Mouse (Mus musculus) c-Kit-positive CD71-negative TER-119-negative erythroid progenitor cells, embryonic 14.5 days (primary cell): ENCODE measurements around the gene Tspan3.
A peak's percentile ranks its signal among the peaks of the same experiment; 100 is the strongest.

Experiments
- DNase-seq: peaks from one replicate; pipeline ENCODE4 v3.0.0-alpha.2; 2013; ENCODE audit warnings: low read depth

Tspan3 gene

DNA sequence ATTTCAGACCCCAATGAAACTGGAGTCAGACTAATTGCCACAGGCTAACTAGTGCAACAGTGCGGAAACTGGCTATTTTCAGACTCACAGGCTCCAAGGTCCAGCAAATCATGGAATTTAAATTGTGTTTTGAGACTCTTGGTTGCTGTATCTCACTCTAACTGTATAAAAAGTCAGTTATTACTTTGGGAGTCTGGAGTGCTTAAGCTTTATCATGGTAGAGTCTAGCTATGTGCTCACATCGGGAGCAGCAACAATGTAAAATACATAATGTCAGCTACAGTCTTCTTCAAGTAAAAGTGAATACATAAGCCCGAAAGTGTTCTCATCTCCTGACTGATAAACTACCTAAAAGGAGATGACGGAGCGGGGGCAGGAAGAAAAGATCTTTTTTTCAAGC lies 10.7 kb downstream of the Tspan3 start:
- DNase-seq = no peak

DNA sequence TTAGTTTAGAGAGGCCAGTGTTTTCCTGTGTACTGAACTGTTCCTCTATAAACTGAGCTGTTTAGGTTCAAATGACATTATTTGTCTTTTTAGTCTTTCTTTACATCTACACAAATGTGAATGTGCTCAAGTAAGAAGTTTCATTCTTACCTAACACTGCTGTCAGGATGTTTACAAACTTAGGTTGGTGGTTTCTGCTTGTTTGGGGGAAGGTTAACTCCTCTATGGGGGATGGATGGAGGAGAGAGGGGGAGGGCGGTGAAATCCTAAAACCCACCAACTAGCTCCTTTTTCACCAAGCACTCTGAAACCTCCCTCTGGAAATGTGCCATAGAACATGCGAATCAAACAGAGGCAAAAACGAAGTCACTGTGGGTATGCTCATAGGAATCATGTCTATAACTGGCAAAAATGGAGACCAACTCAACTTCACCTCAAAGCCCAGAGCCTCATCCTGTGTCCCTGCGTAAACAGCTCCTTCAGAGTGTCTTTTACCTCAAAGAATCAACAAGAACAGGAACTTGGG lies 12.7 kb downstream of the Tspan3 start:
- DNase-seq = no peak

DNA sequence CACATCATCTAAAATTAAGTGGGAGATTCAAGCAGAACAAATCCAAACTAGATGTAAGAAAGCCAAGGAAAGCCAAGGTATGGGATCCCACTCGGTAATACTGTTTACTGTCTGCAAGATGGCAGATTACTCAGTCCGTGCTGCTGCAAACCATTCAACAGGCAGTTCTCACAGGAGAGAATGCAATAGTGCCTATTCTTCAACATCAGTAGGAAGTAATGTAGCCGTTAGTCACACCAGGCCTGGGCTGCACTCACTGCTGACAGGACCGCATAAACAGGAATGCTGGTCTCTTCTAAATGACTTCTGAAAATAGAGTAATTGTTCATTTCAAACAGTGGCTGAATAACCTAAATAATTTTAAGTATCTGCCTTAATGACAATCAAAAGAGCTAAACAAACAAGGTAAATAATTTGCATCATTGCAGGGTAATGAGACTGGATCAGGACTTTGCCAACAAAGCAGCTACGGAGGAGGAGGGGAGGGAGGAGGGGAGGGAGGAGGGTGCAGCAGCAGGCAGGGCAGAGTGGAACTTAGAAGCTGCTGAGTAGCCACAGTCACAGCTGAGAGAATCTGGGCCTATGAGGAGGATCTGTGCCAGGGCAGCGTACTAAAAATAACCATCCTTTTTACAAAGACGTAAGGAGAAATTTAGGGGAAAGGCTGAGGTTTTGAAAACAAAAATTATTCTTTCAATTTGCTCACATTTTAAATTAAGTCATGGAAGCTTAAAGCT lies 13.4 kb downstream of the Tspan3 start:
- no peak for DNase-seq

GRCm38 (mm10) chr9:56146326-56146923 lies 18.9 kb downstream of the Tspan3 start:
- no peak for DNase-seq

DNA sequence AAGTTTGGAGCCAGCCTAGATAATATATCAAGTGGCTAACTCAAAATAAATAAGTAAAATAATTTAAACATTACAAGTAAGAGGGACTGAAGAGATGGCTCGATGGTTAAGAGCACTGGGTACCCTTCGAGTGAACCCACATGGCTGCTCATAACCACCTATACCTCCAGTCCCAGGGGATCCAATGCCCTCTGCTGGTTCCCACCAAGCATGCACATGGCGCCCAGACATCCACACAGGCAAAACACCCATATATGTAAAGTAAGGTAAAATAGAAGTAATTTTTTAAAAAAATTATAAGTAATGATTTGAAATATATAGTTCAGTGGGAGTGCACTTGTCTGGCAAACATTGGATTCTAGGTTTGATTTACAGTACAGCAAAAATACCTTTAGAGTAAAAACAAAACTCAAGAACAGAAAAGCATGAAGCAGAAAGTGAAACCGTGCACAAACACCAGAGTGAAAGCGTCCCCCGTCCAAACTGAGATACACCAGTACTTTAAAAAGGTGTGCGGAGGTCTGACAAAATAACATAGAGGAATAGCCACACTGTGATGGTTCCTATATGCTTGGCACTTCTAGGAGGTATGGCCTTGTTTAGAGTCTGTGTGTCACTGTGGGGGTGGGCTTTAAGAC lies 20.8 kb downstream of the Tspan3 start:
- DNase-seq = no peak

DNA sequence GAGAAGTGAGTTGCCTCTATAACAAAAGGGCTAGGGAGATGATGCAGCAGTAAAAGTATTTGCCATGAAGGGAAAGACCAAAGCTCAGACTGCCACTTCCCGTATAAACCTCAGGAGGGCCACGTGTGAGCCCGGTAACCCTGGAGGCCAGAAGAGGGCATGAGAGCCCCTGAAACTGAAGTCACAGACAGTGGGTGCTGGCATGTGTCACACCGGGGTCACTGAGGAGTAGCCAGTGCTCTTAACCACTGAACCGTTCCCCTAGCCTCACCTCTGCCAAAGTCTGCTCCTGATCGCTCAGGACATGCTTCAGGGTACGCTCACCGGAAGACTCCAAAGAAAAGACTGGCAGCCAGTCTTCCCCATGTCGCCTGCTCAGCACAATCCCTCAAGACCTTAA lies 23.5 kb downstream of the Tspan3 start:
- DNase-seq = no peak

- DNase-seq = no peak
These were observed 29.6 kb downstream of the Tspan3 start for GRCm38 (mm10) chr9:56135590-56136197.

- no peak for DNase-seq
These were observed 30.7 kb downstream of the Tspan3 start for GRCm38 (mm10) chr9:56134614-56135013.

GRCm38 (mm10) chr9:56133970-56134369 lies 31.3 kb downstream of the Tspan3 start:
- no peak for DNase-seq

DNA sequence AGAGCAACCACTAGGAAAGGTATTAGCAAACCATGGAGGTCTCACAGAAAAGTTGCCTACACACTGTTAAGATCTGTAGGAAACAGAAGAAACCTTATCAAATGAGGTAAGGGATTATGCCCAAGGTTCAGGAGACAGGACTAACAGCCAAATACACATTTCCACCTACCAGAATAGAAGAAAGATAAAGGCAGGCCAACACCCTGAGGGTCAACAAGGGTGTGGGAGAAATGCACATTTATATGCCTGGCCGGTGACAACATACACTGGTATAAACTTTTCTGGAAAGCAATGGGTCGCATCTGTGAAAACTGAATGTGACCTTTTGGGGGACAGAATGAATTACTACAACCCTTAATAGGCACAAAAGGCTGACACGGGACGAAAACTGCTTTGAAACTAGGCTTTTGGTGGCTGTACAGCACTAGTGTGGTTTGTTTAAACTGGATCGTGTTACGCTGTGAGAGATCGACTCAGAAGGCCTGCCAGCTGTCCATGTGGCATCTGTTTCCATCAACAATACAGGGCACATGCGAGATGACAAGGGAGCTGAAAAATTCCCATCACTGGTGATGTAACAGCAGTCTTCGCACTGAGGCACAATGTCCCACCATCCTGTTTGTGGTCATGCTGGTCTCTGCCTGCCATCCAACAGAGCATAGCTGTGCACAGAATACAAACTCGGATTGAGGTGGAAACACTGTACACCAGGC lies 33.3 kb downstream of the Tspan3 start:
- no peak for DNase-seq

GRCm38 (mm10) chr9:56130536-56130935 lies 34.7 kb downstream of the Tspan3 start:
- DNase-seq = no peak

GRCm38 (mm10) chr9:56129951-56130350 lies 35.3 kb downstream of the Tspan3 start:
- DNase-seq = no peak

DNA sequence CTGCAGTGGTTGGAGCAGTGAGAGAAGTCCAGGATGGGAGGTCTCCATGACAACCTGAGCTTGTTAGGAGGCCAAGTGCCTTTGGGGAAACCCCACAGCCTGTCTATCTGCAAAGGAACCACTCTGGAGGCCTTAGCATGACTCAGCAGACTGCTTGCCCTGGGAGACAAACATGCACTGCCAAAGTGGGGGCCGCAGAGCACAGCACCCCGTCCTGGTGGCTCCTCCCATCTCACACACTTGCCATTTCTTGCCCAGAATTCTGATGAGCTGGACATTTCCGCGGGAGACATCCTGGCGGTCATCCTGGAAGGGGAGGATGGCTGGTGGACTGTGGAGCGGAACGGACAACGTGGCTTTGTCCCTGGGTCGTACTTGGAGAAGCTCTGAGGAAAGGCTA lies 36.9 kb downstream of the Tspan3 start:
- DNase-seq = no peak

DNA sequence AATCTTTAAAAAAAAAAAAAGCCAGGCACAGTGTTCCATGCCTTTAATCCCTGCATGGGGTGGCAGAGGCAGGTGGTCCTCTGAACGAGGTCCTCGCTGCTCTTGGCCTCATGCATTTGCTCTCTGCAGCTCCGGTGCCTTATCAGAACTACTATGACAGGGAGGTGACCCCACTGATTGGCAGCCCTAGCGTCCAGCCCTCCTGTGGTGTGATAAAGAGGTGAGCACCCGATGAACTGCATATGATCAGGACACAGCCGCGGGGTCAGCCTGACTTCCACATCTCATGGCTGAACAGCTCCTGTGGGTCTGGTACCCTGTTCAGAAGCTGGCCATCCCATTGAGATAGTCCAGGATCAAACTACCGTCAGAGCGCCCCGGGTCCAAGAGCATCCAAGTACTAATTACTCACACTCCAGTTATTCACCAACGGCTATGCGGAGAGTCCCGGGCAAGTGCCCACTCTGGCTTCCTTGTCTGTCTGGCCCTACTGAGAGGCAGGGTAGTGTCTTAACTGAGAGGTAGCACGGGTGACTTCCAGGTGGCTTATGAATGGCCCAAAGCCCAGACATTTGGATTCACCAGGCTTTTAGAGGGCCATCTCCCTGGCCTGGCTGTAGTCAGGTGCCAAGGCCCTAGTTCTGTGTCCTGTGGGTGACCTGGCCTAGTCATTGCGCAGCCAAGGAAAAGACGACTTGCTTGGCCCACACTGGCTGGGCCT lies 38.7 kb downstream of the Tspan3 start:
- no peak for DNase-seq

GRCm38 (mm10) chr9:56124561-56124960 lies 40.7 kb downstream of the Tspan3 start:
- DNase-seq = no peak

- DNase-seq = no peak
These were observed 41.7 kb downstream of the Tspan3 start for GRCm38 (mm10) chr9:56123613-56124012.

DNA sequence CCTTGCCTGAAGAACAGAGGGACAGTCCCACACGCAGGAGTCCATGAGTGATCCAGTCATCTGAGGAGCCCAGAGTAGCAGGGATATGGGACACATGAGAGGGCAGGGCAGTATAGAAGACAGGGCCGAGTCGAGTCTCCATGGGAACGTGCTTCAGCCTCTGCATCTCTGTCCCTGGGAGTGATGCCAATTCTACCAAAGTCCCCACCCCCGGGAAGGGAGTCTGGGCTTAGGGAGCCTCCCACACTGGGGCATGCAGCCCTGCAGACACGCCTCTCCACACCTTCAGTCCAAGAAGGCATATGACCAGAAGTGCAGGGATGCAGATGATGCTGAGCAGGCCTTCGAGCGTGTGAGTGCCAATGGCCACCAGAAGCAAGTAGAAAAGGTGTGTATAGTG lies 42.3 kb downstream of the Tspan3 start:
- no peak for DNase-seq

- DNase-seq = no peak
These were observed 44.2 kb downstream of the Tspan3 start for GRCm38 (mm10) chr9:56121097-56121496.

DNA sequence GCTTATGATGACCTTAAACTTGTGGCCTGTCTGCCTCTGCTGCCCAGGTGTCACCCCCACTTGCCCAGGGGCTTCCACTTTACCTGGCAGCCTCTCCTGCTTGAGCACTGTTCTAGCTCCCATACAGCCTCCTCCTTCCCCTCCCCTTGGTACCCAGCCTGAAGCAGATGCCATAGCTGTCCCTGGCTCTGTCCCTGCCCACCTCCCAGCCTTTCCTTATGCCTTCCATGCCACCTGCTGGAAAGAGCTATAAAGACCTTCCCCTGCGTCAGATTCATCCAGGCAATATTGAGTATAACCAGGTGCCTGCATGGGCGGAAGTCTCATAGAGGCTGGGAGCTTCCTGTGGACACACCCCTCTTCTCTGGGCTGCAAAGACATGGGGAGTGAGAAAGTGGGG lies 45.6 kb downstream of the Tspan3 start:
- DNase-seq = no peak

DNA sequence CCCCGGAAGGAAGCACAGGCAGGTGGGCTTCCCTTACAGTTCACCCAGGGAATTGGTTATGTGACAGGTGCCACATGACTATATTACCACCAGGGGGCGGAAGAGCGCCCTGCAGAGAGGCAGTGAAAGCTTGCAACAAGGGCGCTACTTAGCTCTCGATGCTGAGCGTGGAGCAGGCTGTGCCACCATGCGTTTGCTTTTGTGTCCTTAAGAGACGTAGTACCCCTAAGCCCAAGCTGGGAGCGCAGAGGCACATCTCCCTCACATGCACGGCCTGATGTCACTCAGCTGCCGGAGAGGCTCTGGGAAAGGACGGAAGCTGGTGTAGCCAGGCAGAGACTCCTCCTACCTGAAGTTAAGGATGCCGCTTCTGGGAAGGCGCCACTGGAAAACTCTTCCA lies 46.7 kb downstream of the Tspan3 start:
- peak; percentile 80 for DNase-seq

DNA sequence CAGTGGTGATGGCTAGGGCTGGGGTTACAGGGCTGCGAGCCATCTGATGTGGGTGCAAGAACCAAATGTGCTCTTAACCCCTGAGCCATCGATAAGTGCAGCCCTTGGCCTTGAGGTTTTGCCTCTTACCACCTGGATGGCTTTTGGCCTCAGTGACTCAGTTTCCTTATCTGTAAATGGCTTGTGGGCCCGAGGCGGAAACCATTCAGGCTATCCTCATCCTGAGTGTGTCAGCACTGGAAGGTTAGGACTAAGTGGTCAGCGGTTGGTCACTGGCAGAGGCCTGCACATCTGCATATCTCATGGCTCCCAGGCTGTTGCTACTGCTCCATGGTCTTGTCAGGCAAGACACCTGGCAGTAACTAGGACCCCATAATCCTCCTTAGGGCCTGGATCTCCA lies 47.2 kb downstream of the Tspan3 start:
- DNase-seq = no peak

GRCm38 (mm10) chr9:56108174-56108573 lies 57.1 kb downstream of the Tspan3 start:
- peak; percentile 58 for DNase-seq
